Mouse (Mus musculus) mature B cell (primary cell): ENCODE measurements around the gene Zfp367.

ENCODE experiments used
- in situ Hi-C: fragments of 300-500 bp; cut with MboI; formaldehyde crosslinking; loops from 2 replicates; pipeline ENCODE4 v1.14.3; 2019

Gene Zfp367

GRCm38 (mm10) chr13:64153083-64153682 lies at the start of gene Zfp367:
Gene Zfp367, minus strand, starts transcription at chr13:64153202.
- in situ Hi-C loops = loop anchor here (25.0 kb wide), 1 partner anchor 959 kb away; the partner anchor contains the start of gene Mfsd14b

DNA sequence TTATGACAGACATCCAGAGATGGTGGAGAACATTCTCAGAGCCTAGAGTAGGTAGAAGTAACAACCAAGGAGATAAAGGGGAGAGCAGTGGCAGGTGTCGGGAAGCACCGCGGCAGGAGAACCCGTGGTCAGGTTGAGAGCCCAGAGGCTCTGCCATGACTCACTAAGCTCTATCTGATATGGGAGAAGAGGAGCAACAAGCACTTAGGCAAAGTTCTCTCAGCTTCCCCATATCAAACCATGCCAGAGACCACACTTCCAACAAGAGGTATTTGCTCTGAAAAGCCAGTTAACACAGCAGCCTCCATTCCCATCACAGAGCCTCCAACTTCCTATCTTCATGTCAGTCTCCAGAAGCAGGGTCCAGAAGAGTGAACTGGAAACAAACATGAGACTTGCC lies 47.9 kb upstream of the Zfp367 start:
- in situ Hi-C loops = no loop called here

DNA sequence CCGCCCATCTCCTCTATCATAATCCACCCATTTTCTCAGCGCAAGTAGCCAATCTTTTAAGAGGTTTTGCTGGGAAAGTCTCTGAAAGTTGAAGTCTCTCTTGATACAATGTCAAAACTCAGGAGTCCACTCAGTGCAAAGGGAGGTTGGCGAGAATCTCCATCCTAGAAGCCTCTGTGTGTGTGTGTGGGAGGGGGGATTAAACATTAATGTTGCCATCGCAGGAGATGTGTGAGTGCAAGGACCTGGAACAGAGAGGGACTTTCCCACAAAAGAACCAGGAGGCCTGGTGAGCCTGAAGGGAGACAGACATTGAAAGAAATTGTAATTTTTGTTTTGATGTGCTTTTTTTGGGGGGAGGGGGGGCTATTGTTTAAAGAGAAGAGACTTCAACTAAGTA lies 45.3 kb upstream of the Zfp367 start:
- in situ Hi-C loops = no loop called here

GRCm38 (mm10) chr13:64197899-64198298 lies 44.9 kb upstream of the Zfp367 start:
- in situ Hi-C loops = no loop called here

GRCm38 (mm10) chr13:64187065-64187464 lies 34.1 kb upstream of the Zfp367 start:
- in situ Hi-C loops = no loop called here

DNA sequence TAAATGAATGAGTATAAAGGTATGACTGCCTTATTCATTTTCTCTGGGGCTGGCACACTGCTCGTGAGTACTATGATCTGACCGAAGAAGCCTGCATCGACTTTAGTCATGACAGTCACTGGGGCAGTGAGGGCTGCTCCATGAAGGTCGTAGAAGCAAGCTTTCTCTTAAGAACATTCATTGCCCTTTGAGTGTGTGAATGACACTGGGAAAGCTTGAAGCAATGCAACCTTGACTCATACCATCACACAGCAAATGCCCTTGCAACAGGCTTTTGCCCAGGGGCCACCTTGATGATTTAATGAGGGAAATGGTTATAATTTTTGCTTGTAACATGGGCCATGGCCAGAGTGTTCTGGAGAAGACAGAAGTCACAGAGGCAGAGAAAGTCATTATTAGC lies 33.5 kb upstream of the Zfp367 start:
- in situ Hi-C loops = no loop called here

- in situ Hi-C loops = no loop called here
Observed at GRCm38 (mm10) chr13:64185586-64185985, 32.6 kb upstream of the Zfp367 start.

- in situ Hi-C loops = no loop called here
Observed at GRCm38 (mm10) chr13:64185176-64185575, 32.2 kb upstream of the Zfp367 start.

DNA sequence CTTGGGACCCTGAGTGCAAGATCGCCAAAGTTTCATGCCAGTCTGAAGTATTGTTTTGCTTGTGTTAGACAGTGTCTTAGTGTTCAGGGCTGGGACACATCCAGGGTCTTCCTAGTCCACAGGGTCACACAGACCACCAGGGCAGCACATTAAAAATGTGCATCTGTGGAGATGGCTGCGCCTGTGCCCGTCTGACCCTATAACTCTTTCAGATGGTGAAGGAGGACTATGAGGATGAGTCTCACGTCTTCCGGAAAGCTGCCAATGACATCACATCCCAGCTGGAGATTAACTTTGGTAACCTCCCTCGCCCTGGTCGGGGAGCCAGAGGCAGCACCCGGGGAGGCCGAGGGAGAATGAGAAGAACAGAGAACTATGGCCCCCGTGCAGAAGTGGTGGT lies 31.4 kb upstream of the Zfp367 start:
- in situ Hi-C loops = no loop called here

DNA sequence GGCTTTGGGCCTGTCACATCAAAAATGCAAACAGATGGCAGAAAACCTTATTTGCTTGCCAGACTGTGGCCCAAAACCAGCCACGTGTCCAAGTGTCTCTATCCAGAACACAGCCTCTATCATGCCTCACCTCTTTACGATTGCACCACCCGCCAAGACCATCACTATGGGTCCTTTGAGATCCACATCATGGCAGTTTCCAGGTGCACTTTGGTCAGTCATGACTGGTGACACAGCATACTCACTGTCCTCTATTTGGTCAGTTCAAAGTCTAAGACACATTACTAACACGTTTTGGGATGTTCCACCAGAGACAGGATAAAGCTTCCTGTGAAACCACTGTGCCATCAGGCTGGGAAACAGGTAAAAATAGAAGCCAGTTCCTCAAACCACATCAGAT lies 30.6 kb upstream of the Zfp367 start:
- in situ Hi-C loops = no loop called here

DNA sequence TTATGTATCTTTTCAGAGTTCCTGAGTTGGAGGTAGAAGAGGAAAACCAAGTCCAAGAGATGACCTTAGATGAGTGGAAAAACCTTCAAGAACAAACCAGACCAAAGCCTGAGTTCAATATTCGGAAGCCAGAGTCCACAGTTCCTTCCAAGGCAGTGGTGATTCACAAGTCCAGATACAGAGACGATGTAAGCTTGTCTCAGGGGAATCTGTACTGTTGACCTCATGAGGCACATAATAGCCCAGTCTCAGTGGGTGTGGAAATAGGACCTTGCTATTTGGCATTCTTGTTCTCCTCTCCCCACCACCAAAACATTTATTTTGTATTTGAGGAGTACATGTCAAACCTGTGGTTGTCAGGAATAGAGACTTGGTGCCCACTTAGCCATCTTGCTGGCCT lies 29.1 kb upstream of the Zfp367 start:
- in situ Hi-C loops = no loop called here

DNA sequence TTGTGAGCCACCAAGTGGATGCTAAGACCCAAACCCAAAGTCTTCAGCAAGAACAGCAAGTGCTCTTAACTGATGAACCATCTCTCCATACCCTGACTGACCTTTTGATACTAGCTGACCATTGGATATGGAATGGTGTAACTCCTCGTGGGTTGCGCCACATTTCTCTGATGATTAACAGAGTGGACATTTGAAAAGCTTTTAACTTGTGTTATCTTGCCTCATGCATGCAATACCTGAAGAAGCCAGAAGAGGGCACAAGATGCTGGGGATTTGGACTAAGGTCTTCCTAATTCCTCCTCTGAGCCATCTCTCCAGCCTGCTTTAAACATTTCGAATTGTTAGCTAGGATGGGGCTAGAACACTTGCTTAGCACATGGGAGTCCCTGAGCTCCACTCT lies 27.9 kb upstream of the Zfp367 start:
- in situ Hi-C loops = no loop called here

GRCm38 (mm10) chr13:64180300-64180699 lies 27.3 kb upstream of the Zfp367 start:
- in situ Hi-C loops = no loop called here

- in situ Hi-C loops = no loop called here
Observed at GRCm38 (mm10) chr13:64178746-64179652, 26.0 kb upstream of the Zfp367 start.

DNA sequence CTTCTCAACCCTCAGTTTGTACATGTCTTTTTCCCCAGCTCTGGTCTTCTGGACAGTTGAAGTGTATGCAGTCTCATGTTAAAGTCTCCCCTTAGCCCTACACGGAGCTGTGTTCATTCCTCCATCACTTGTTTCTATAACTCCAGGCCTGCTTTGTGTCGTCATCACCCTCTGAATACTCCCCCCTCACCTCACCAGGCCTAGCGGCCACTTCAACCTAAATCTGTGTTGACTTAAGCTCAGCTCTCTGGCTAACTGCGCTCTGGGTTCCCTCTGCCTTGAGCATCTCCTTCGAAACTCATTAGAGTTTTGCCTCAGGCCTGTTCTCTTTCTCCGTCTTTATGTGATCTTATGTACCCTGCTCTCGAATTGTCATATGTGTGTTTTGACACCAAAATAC lies 25.0 kb upstream of the Zfp367 start:
- in situ Hi-C loops = no loop called here

DNA sequence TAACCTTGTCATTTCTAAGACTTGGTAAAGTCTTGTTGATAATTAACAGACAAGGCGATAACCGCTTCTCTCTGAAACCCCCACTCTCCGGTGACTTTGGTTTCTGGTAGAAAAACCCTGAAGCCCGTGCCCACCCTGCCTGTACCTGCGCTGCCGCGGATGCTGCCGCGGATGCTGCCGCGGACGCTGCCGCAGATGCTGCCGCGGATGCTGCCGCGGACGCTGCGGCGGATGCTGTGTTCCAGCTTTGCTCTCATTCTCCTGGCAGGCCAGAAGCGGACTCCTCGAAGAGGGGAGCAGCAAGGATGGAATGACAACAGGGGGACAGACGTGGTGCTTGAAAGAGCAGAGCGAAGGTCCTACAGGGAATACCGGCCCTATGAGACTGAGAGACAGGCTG lies 16.7 kb upstream of the Zfp367 start:
- in situ Hi-C loops = loop anchor here (25.0 kb wide), 1 partner anchor 943 kb away; the partner anchor contains the start of gene Mfsd14b

GRCm38 (mm10) chr13:64163147-64163715 lies 10.2 kb upstream of the Zfp367 start:
- in situ Hi-C loops = loop anchor here (25.0 kb wide), 1 partner anchor 949 kb away; the partner anchor contains the start of gene Mfsd14b

- in situ Hi-C loops = loop anchor here (25.0 kb wide), 1 partner anchor 950 kb away; the partner anchor contains the start of gene Mfsd14b
Observed at GRCm38 (mm10) chr13:64162626-64163025, 9.6 kb upstream of the Zfp367 start.

DNA sequence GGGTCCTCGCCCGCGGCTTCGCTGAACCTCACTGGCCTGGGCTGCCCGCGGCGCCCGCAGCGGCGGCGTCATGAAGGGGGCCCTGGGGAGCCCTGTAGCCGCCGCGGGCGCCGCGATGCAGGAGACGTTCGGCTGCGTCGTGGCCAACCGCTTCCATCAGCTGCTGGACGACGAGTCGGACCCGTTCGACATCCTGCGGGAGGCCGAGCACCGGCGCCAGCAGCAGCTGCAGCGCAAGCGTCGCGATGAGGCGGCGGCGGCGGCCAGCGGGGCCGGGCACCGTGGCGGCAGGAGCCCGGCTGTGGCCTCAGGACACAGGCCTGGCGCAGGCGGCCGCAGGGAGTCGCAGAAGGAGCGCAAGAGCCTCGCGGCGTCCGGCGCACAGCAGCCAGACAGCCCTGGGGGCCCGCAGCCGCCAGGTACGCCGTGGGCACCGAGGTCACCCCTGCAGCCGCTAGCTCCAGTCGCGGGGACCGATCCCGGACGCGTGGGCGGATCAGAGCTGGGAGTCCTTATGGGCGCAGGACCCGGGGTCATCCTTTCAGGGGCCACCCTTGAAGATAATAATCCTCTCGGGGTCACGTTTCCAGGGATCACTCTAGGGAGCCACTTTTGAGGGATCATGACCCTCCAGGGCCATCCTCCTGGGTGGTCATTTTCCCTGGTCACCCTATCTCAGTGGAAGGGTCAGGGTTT lies 9.1 kb upstream of the Zfp367 start:
- in situ Hi-C loops = loop anchor here (25.0 kb wide), 1 partner anchor 950 kb away; the partner anchor contains the start of gene Mfsd14b

- in situ Hi-C loops = loop anchor here (25.0 kb wide), 1 partner anchor 951 kb away; the partner anchor contains the start of gene Mfsd14b
Observed at GRCm38 (mm10) chr13:64161548-64161915, 8.5 kb upstream of the Zfp367 start, which contains the start of gene Habp4. Gene Habp4, plus strand, starts transcription at chr13:64161824.

DNA sequence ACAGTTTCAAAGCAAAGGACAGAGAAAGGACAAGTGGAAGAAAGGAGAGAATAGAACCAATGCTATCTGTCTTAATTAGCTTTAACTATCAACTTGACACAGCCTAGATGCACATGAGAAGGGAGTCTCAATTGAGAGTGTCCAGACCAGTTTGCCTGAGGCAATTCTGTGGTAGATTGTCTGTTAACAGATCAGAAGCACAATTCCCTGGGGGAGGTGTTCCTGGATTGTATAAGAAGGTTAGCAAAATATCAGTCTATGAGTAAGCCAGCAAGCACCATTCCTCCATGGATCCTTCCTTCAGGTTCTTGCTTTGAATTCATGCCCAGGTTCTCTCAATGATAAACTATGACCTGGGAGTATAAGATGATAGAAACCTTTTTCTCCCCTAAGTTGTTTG lies 4.0 kb upstream of the Zfp367 start:
- in situ Hi-C loops = loop anchor here (25.0 kb wide), 1 partner anchor 955 kb away; the partner anchor contains the start of gene Mfsd14b

DNA sequence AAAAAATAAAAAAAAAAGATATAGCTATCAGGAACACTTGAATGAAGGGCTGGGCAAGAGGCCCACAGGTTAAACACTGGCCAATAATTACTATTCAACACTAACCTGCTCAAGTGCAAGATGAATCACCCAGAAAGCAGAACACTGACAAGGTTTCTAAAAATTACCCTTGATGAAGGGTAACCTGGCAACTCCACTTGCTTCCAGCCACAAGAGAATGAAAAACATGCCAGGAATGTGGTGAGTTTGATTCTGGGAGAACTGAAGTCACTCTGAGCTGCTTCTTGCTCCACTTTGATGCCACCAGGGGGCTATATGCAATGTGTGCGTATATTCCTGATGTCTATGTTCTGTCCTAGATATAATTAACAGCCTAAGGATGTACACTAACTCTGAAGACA lies 2.2 kb upstream of the Zfp367 start:
- in situ Hi-C loops = loop anchor here (25.0 kb wide), 1 partner anchor 957 kb away; the partner anchor contains the start of gene Mfsd14b
